Mouse (Mus musculus) stomach, postnatal 0 days (tissue): ENCODE data around the gene Foxk1. TPM values are rescaled to one million over a fixed set of nuclear protein-coding genes. Genes with fewer than 3 reads are reported as not detected.
A peak's percentile ranks its signal among the peaks of the same experiment; 100 is the strongest.

Source experiments
- ATAC-seq: fragments of 200-750 bp; cut with Nextera tagmentation; 2 replicates; pipeline ENCODE4 v1.8.0; 2017; ENCODE audit not compliant: low FRiP score, low TSS enrichment
- DNase-seq: peaks from one replicate; pipeline ENCODE4 v3.0.0-alpha.2; 2016; ENCODE audit warnings: low spot score
- H3K27ac ChIP-seq: fragments of 300-500 bp; sonication (generic); replicated peaks from 2 replicates; pipeline ENCODE4 v1.5.1; 2014; ENCODE audit warnings: mild to moderate bottlenecking, control low read depth
- H3K27me3 ChIP-seq: fragments of 300-500 bp; sonication (generic); 2 replicates; pipeline ENCODE4 v1.6.1; 2014; ENCODE audit warnings: low read length; ENCODE audit not compliant: control insufficient read depth, insufficient read depth
- H3K36me3 ChIP-seq: fragments of 300-500 bp; sonication (generic); 2 replicates; pipeline ENCODE4 v1.6.1; 2014; ENCODE audit warnings: low read length, mixed read lengths; ENCODE audit not compliant: control insufficient read depth, insufficient read depth
- H3K4me1 ChIP-seq: fragments of 300-500 bp; sonication (generic); replicated peaks from 2 replicates; pipeline ENCODE4 v1.6.1; 2014; ENCODE audit warnings: antibody characterized with exemption; ENCODE audit not compliant: control insufficient read depth, insufficient read depth
- H3K4me2 ChIP-seq: fragments of 300-500 bp; sonication (generic); replicated peaks from 2 replicates; pipeline ENCODE4 v1.6.1; 2014; ENCODE audit warnings: low read depth, mild to moderate bottlenecking, control low read depth, moderate library complexity
- H3K4me3 ChIP-seq: fragments of 300-500 bp; sonication (generic); 2 replicates; pipeline ENCODE4 v1.5.1; 2014; ENCODE audit warnings: low read depth, low read length, control low read depth
- H3K9ac ChIP-seq: fragments of 300-500 bp; sonication (generic); 2 replicates; pipeline ENCODE4 v1.6.1; 2014; ENCODE audit warnings: mild to moderate bottlenecking, low read length, control low read depth, mixed read lengths
- H3K9me3 ChIP-seq: fragments of 300-500 bp; sonication (generic); 2 replicates; pipeline ENCODE4 v1.6.1; 2016; ENCODE audit warnings: low read length; ENCODE audit not compliant: control insufficient read depth
- CTCF ChIP-seq: IDR thresholded peaks from 2 replicates; pipeline ENCODE4 v1.5.1; 2016; ENCODE audit warnings: antibody characterized with exemption, low read depth, mild to moderate bottlenecking, moderate library complexity
- EP300 ChIP-seq: optimal IDR thresholded peaks from 2 replicates; pipeline ENCODE3; 2016; ENCODE audit warnings: antibody characterized with exemption
- WGBS: fragments of 180-500 bp; shearing (Covaris S2); extraction: QIAGEN DNeasy Blood & Tissue Kit; methylation state at CpG from one replicate; pipeline ENCODE4 v1.1.7; 2014; 5-methylcytosine and 5-hydroxymethylcytosine counted together
- polyA plus RNA-seq: library from polyadenylated mRNA; unstranded; fragments of >200 nt; fragmentation: Nextera tagmentation; extraction: Ambion mirVana; gene quantifications from 2 replicates; pipeline ENCODE4 v1.2.1, GENCODE M21; 2015

Gene Foxk1
- polyA plus RNA-seq, 1 experiment from 2014 or later: 3.5 TPM

- no peak for DNase-seq
- TF ChIP-seq EP300 (no peak), CTCF (no peak)
- H3K9ac ChIP-seq: no peak overlapping the region
These were observed 30.6 kb downstream of the Foxk1 start for GRCm38 (mm10) chr5:142431811-142432434.

DNA sequence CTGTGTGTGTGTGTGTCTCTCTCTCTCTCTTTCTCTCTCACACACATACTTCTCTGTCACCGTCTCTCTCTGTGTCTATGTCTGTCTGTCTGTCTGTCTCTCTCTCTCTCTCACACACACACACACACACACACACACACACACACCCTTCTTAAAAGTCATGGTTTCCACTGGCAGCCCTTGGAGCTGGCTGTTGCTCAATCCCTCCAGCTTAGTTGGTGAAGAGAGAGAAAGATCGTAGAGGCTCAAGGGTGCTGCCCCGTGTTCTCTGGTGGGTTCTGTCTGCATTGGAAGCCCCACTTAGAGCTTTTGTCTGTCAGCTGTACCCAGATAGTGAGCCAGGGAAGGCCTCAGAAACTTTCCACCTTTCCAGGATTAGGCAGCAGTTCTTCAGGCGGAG lies 31.4 kb downstream of the Foxk1 start:
- 63% methylated on average over 4 of the region's 4 CpGs for WGBS
- DNase-seq (no peak), ATAC-seq (no peak)
- H3K36me3 ChIP-seq: peaks cover 7% of the 10 kb centered on the region; the same call in 1 of the 2 replicates
- H3K27ac ChIP-seq: peak overlapping the region; percentile 45
- H3K9ac ChIP-seq: no peak overlapping the region
- no peaks in the 10 kb centered on the region for H3K27me3 ChIP-seq
- no peak overlapping the region for H3K4me3 ChIP-seq
- peaks cover 7% of the 10 kb centered on the region; the same call in 1 of the 2 replicates for H3K4me1 ChIP-seq
- no peak for TF ChIP-seq CTCF
- TF ChIP-seq EP300: no peak
- no peaks in the 10 kb centered on the region for H3K9me3 ChIP-seq
- H3K4me2 ChIP-seq: no peak overlapping the region

More at GRCm38 (mm10) chr5:142431811-142432434, 30.6 kb downstream of the Foxk1 start:
- no peak overlapping the region for H3K4me3 ChIP-seq
- ATAC-seq: no peak
- no peaks in the 10 kb centered on the region for H3K9me3 ChIP-seq
- no peak overlapping the region for H3K4me2 ChIP-seq
- H3K27me3 ChIP-seq: no peaks in the 10 kb centered on the region
- peaks cover 9% of the 10 kb centered on the region; the same call in 1 of the 2 replicates for H3K4me1 ChIP-seq
- H3K27ac ChIP-seq: peak overlapping the region; percentile 45
- peaks cover 7% of the 10 kb centered on the region; the same call in 1 of the 2 replicates for H3K36me3 ChIP-seq
- WGBS: 49% methylated on average over 9 of the region's 9 CpGs

DNA sequence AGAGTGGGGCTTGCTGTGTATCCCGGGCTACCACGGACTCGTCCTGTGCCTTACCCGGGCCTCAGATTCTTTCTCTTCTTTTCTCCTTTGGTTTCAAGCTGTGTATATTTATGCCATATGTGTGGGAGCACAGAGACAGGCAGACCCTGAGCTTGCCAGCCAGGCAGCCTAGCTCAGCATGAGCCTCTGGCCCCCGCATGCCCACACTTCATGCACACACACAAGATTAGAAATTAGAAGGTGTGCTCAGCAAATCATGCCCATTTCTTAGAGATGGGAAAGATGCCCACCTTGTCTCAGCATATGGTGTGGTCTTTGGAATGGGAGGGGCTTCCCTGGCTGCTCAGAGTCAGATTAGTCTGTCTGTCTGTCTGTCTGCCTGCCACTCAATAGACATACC lies 32.8 kb downstream of the Foxk1 start:
- H3K36me3 ChIP-seq: peaks cover 7% of the 10 kb centered on the region; the same call in 1 of the 2 replicates
- no peak overlapping the region for H3K4me3 ChIP-seq
- no peak overlapping the region for H3K9ac ChIP-seq
- no peaks in the 10 kb centered on the region for H3K9me3 ChIP-seq
- H3K27ac ChIP-seq: no peak overlapping the region
- no peaks in the 10 kb centered on the region for H3K27me3 ChIP-seq
- TF ChIP-seq CTCF (no peak), EP300 (no peak)
- WGBS: 86% methylated on average over 5 of the region's 5 CpGs
- DNase-seq (no peak), ATAC-seq (no peak)
- peaks cover 5% of the 10 kb centered on the region; the same call in 1 of the 2 replicates for H3K4me1 ChIP-seq
- H3K4me2 ChIP-seq: no peak overlapping the region

DNA sequence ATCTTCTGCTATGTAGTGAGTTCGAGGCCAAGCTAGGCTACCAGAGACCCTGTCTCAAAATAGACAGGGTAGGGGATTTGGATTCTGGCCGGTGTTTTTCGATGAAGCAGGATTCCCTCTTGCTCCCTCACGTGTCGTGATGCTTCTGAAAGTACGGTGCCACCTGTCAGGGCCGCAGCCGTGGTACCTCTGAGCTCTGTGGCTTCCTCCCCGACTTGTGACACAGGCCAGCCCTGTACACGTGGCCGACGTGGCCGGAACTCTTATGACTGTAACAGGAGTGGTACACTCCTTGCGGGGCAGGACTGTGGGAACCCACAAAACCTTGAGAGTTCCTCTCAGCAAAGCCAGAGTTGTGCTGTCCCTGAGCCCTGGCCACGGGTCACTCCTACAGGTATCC lies 34.4 kb downstream of the Foxk1 start:
- Histone ChIP-seq H3K27ac (no peak overlapping the region), H3K36me3 (peaks cover 7% of the 10 kb centered on the region; the same call in 1 of the 2 replicates), H3K4me1 (peaks cover 7% of the 10 kb centered on the region), H3K9me3 (no peaks in the 10 kb centered on the region), H3K4me2 (no peak overlapping the region), H3K27me3 (no peaks in the 10 kb centered on the region), H3K4me3 (no peak overlapping the region), H3K9ac (no peak overlapping the region)
- no peak for TF ChIP-seq CTCF
- no peak for TF ChIP-seq EP300
- DNase-seq (no peak), ATAC-seq (no peak)
- WGBS: 98% methylated on average over 15 of the region's 15 CpGs

DNA sequence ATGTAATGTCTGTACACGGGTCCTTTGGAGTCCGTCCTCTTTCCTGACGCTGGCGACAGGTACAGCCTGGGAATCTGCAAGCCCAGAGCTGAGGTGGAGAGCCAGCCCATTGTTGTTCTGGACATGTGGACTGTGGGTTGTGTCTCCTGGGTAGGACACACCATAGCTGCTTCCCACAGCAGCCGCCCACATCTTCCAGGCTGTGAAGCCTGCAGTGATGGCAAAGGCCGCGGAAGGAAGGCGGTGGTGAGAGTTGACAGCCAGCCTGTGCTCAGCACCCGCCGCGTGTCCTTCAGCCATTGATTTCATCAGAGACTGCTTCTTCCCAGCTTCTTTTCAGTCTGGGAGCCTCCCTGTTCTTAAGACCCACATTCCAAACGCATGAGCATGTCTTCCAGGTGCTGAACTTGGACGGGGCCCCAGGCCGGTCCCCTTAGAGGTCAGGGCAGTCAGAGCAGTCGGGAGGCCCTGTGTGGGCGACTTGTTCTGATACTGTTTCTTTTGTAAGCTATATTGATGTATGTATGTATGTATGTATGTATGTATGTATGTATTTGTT lies 37.2 kb downstream of the Foxk1 start:
- H3K9ac ChIP-seq: 0 out of 2 replicates have a peak overlapping the region, but pooled peaks have one; percentile 4
- WGBS: 74% methylated on average over 16 of the region's 16 CpGs
- 0 out of 2 replicates have a peak overlapping the region, but pooled peaks have one; percentile 97 for H3K27ac ChIP-seq
- no peaks in the 10 kb centered on the region for H3K9me3 ChIP-seq
- TF ChIP-seq EP300 (no peak), CTCF (no peak)
- H3K4me2 ChIP-seq: no peak overlapping the region
- no peak overlapping the region for H3K4me3 ChIP-seq
- no peaks in the 10 kb centered on the region for H3K27me3 ChIP-seq
- H3K4me1 ChIP-seq: peaks cover 15% of the 10 kb centered on the region
- ATAC-seq (no peak), DNase-seq (no peak)
- peaks cover 7% of the 10 kb centered on the region; the same call in 1 of the 2 replicates for H3K36me3 ChIP-seq
